Mouse (Mus musculus) forebrain, embryonic 13.5 days (tissue): ENCODE measurements around the gene Nkx2-5. TPM values are rescaled to one million over a fixed set of nuclear protein-coding genes. Genes with fewer than 3 reads are reported as not detected.

Experiments
- ATAC-seq: fragments of 200-750 bp; cut with Nextera tagmentation; 2 replicates; pipeline ENCODE4 v1.8.0; 2017
- H3K27ac ChIP-seq: fragments of 300-500 bp; sonication (generic); 2 replicates; pipeline ENCODE4 v1.5.1; 2015; ENCODE audit warnings: inconsistent platforms, mild to moderate bottlenecking, moderate library complexity
- H3K27me3 ChIP-seq: fragments of 300-500 bp; sonication (generic); 2 replicates; pipeline ENCODE4 v1.6.1; 2015; ENCODE audit warnings: mild to moderate bottlenecking, inconsistent platforms
- H3K36me3 ChIP-seq: fragments of 300-500 bp; sonication (generic); 2 replicates; pipeline ENCODE4 v1.6.1; 2015; ENCODE audit warnings: mild to moderate bottlenecking, inconsistent platforms; ENCODE audit not compliant: poor library complexity, severe bottlenecking
- H3K4me1 ChIP-seq: fragments of 300-500 bp; sonication (generic); 2 replicates; pipeline ENCODE4 v1.6.1; 2015; ENCODE audit warnings: inconsistent platforms
- H3K4me2 ChIP-seq: fragments of 300-500 bp; sonication (generic); 2 replicates; pipeline ENCODE4 v1.6.1; 2015; ENCODE audit warnings: inconsistent platforms, mild to moderate bottlenecking, moderate library complexity
- H3K4me3 ChIP-seq: fragments of 300-500 bp; sonication (generic); 2 replicates; pipeline ENCODE4 v1.5.1; 2015; ENCODE audit warnings: mild to moderate bottlenecking, inconsistent platforms
- H3K9ac ChIP-seq: fragments of 300-500 bp; sonication (generic); 2 replicates; pipeline ENCODE4 v1.6.1; 2015; ENCODE audit warnings: mild to moderate bottlenecking, inconsistent platforms
- H3K9me3 ChIP-seq: fragments of 300-500 bp; sonication (generic); replicated peaks from 2 replicates; pipeline ENCODE4 v1.6.1; 2016; ENCODE audit warnings: inconsistent platforms
- WGBS: fragments of 180-500 bp; shearing (Covaris S2); methylation state at CpG from one replicate; pipeline ENCODE4 v1.1.7; 2015; 5-methylcytosine and 5-hydroxymethylcytosine counted together
- polyA plus RNA-seq: library from polyadenylated mRNA; unstranded; fragments of >200 nt; fragmentation: Nextera tagmentation; extraction: Ambion mirVana; gene quantifications from 2 replicates; pipeline ENCODE4 v1.2.1, GENCODE M21; 2015

Gene Nkx2-5
- polyA plus RNA-seq, 1 experiment from 2014 or later: not detected

DNA sequence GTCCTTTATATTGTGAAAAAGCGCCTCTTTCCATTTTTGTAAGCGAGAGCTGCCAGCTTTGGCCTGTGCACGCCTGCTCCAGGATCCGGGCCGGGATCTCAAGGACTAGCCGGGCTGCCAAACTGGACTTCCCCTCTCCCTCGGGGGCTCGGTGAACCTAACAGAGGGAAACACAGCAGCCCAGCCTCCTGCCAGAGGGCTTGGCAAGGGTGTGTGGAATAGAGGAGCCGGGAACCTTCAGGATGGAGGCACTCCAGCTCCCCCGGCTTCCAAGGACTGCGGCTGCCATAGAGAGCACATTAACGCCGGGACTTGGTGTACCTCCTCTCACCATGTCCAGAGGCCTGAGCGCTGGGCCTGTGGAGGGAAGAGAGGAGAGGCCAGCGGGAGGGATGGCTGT lies 52.7 kb downstream of the Nkx2-5 start:
- Histone ChIP-seq H3K9ac (no peak overlapping the region), H3K4me1 (no peaks in the 10 kb centered on the region), H3K27ac (no peak overlapping the region), H3K36me3 (peaks cover 60% of the 10 kb centered on the region), H3K27me3 (no peaks in the 10 kb centered on the region), H3K9me3 (no peaks in the 10 kb centered on the region), H3K4me3 (no peak overlapping the region), H3K4me2 (no peak overlapping the region)
- no peak for ATAC-seq
- WGBS: 93% methylated on average over 15 of the region's 15 CpGs

DNA sequence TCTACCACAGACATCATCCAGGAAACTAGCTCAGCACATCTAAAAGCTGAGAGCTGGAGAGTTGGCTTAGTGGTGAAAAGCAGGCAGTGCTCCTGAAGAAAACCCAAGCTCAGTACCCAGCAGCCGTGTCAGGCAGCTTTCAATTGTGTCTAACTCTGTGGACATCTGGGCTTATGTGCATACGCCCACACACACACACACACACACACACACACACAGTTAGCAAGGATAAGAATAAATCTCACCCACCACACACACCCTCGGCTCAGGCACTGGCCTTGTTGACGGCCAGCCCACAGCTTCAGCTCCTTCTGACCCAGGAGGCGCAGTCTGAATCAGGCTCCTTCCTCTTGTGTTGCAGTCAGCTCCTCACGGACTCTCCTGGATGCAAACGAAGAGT lies 53.2 kb downstream of the Nkx2-5 start:
- Histone ChIP-seq H3K4me3 (no peak overlapping the region), H3K9ac (no peak overlapping the region), H3K36me3 (peaks cover 66% of the 10 kb centered on the region), H3K4me1 (no peaks in the 10 kb centered on the region), H3K4me2 (no peak overlapping the region), H3K27me3 (no peaks in the 10 kb centered on the region), H3K27ac (no peak overlapping the region), H3K9me3 (no peaks in the 10 kb centered on the region)
- 80% methylated on average over 7 of the region's 7 CpGs for WGBS
- no peak for ATAC-seq

DNA sequence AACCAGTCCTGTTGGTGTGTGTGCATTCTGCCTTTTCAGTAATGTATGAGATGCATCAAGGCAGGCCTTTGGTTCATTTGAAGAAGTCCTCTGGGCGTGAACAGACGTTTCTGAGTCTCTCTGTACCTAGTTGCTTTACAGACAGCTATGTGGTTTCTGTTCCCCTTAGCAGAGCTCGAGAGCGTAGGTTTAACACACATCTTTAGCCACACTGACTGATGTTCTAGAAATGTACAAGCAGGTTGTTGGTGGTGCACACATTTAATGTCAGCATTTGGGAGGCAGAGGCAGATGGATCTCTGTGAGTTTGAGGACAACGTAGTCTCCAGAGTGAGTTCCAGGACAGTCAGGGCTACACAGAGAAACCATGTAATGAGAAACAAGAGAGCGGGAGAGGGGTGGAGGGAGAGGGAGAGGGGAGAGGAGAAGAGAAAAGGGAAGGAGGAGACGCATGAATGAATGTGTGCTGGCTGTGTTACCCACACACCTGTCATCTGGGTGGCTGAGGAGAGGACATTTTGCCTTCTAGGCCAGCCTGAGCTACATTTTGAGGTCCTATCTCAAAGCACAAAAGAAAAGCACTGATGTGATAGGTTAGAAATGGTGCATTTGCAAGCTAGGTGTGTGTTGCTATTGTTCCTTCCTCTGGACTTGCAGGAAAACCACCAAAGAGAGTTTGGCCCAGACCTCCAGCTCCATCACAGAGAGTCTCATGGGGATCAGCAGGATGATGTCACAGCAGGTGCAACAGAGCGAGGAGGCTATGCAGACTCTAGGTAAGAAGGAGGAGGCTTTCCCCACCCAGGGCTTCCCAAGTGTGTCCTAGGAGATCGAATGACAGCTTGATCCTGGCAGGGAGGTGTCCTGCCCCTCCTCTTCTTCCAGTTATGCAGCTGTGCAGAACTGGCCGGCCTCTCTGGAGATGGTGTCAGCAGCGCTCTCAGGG lies 54.3 kb downstream of the Nkx2-5 start:
- H3K9ac ChIP-seq: no peak overlapping the region
- H3K4me2 ChIP-seq: no peak overlapping the region
- H3K9me3 ChIP-seq: no peaks in the 10 kb centered on the region
- H3K36me3 ChIP-seq: peaks cover 73% of the 10 kb centered on the region
- H3K27ac ChIP-seq: no peak overlapping the region
- ATAC-seq: no peak
- no peaks in the 10 kb centered on the region for H3K4me1 ChIP-seq
- no peaks in the 10 kb centered on the region for H3K27me3 ChIP-seq
- H3K4me3 ChIP-seq: no peak overlapping the region
- WGBS: 93% methylated on average over 11 of the region's 11 CpGs

DNA sequence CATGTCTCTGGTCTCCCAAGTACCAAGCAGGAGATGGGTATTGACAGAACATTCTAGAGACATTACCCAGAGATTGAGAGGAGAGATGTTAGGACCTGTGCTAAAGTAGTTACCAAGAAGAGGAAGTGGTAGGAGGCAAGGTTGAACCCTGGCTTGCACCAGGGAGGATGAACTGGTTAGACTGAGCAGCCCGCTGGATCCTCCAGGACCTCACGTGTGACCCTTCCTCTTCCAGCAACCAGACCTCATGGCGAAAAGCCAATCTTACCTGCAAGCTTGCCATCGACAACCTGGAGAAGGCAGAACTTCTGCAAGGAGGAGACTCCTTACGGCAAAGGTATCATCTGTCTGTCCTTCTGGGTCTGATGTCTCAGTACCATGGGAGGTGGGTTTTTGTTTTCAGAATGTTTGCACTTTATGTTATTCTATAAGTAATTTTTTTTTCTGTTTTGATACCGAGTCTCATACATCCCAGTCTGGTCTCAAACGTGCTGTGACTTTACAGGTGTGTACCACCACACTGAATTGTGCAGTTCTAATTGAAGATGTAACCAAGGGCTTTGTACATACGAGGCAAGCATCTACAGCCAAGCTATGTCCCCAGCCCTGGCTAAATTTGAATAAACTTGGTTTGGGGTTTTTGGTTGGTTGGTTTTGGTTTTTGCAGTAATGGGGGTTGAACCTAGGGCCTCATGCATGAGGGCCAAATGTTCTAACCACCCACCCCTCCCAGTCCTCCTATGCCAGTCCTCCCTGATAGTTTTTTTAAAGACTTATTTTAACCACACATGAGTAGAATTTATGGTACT lies 55.1 kb downstream of the Nkx2-5 start:
- ATAC-seq: no peak
- Histone ChIP-seq H3K4me1 (no peaks in the 10 kb centered on the region), H3K27ac (no peak overlapping the region), H3K27me3 (no peaks in the 10 kb centered on the region), H3K4me2 (no peak overlapping the region), H3K9ac (no peak overlapping the region), H3K4me3 (no peak overlapping the region), H3K36me3 (peaks cover 82% of the 10 kb centered on the region), H3K9me3 (no peaks in the 10 kb centered on the region)
- WGBS: 95% methylated on average over 8 of the region's 8 CpGs

DNA sequence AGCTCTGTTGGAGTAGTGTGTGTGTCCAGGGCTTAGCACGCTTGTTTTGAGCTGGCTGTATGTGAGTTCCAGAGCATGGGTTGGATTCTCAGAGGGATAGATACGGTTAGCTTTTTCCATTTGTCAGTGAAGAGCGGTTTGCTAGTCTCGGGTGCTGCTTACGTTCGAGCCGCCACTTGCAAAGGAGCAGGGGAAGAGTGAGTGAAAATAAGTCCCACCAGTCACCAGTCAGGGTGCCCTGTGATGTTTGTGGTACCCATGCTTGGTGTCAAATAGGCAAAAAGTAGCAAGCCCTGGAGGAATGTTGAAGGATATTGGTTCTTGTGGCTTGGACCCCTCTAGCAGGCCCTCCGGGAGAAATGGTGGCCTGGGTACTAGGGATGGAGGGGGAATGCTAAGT lies 55.8 kb downstream of the Nkx2-5 start:
- Histone ChIP-seq H3K4me3 (no peak overlapping the region), H3K36me3 (peaks cover 88% of the 10 kb centered on the region), H3K9me3 (no peaks in the 10 kb centered on the region), H3K27me3 (no peaks in the 10 kb centered on the region), H3K27ac (no peak overlapping the region), H3K9ac (no peak overlapping the region), H3K4me1 (no peaks in the 10 kb centered on the region), H3K4me2 (no peak overlapping the region)
- no peak for ATAC-seq
- WGBS: 94% methylated on average over 8 of the region's 8 CpGs

Other genes starting within 250 kb of the Nkx2-5 start
- 139 and 144 TPM in 2 replicates for gene Atp6v0e, start 181.8 kb downstream of the Nkx2-5 start, polyA plus RNA-seq
- 11.1 and 13.8 TPM in 2 replicates for gene Crebrf, start 129.4 kb downstream of the Nkx2-5 start, polyA plus RNA-seq
- gene Bnip1, start 63.9 kb downstream of the Nkx2-5 start, polyA plus RNA-seq: 50.6 and 59.0 TPM in 2 replicates
- 8.9 and 9.2 TPM in 2 replicates for gene Kifc5b, start 72.1 kb upstream of the Nkx2-5 start, polyA plus RNA-seq
- 8.8 and 9.5 TPM in 2 replicates for gene Phf1, start 88.0 kb upstream of the Nkx2-5 start, polyA plus RNA-seq
- 171 and 172 TPM in 2 replicates for gene Cuta, start 94.6 kb upstream of the Nkx2-5 start, polyA plus RNA-seq
- 5.9 TPM in 2 replicates for gene Syngap1, start 96.2 kb upstream of the Nkx2-5 start, polyA plus RNA-seq
- gene Zbtb9, start 128.2 kb upstream of the Nkx2-5 start, polyA plus RNA-seq: 17.4 and 17.7 TPM in 2 replicates
- 1.9 and 2.6 TPM in 2 replicates for gene Bak1, start 184.0 kb upstream of the Nkx2-5 start, polyA plus RNA-seq
- 0.41 and 0.52 TPM in 2 replicates for gene Itpr3, start 212.3 kb upstream of the Nkx2-5 start, polyA plus RNA-seq